Mouse (Mus musculus): ENCODE measurements around the gene Sostdc1.

GRCm38 (mm10) chr12:36267670-36268246 is 46.2 kb upstream of the Sostdc1 start:
- TF ChIP-seq CTCF (IDR thresholded peaks at IDR 0.05; ENCODE audit: borderline replicate concordance, extremely low read depth, insufficient read depth, insufficient read length) (no peak), POLR2A (IDR thresholded peaks at IDR 0.05; ENCODE audit: borderline replicate concordance, extremely low read depth, insufficient read depth, insufficient read length, poor library complexity, severe bottlenecking) (no peak)
